Mouse (Mus musculus) 416B (cell line): Measurements from ENCODE around the gene Hmx3.

Experiments used
- DNase-seq: peaks from one replicate; pipeline ENCODE4 v3.0.0; 2011; ENCODE audit warnings: low read depth

The Hmx3 gene

DNA sequence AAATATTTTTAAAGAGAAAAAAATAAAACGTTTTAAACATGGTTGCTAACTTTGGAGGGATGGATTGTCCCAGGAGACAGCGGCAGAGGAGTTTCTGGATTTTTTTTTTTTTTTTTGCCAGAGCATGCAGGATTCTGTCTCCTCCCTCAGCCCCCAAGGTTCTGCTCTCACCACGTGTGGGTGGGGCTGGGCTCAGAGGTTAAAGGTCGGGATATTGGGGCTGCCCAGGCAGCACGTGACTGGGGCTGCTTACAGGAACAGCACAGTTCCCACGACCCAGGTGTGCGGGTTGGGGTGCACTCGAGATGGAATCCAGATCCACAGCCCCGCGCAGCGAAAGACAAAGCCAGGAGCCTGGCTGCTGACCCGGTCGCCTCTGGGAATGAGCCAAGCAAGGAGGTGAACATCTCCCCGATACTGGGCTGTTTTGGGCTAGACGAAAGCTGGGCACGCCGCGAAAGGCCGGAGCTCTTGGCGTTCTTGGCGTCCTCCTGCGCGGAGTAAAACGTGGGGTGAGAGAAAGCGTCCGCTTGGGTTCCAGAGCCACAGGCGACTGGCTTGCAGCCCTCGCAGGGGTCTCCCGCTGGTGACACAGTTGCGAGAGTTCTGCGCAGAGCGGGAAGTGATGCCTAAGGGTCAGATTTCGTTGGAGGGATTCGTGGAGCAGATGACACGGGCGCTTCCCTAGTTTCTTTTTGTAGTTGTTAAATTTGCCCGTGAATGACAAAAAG, 14.0 kb downstream of the Hmx3 start:
- DNase-seq = no peak

DNA sequence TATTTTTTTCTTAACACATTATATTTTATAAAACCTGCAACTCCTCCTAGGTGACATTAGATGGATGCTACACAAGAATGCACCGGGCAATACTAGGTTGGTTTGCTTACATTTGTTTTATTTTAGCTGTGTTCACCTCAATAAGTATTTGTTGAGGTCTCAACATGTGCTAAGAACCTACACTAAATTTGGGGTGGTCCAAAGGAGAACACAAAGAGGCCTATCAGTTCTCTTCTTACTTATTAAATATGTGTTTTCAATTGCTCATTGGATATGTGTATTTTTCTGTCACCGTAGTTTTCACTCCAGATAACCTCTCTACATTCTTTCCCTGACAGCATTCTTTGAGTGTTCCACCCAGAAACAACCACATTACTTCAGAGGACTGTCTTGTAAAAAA, 15.1 kb downstream of the Hmx3 start:
- no peak for DNase-seq

DNA sequence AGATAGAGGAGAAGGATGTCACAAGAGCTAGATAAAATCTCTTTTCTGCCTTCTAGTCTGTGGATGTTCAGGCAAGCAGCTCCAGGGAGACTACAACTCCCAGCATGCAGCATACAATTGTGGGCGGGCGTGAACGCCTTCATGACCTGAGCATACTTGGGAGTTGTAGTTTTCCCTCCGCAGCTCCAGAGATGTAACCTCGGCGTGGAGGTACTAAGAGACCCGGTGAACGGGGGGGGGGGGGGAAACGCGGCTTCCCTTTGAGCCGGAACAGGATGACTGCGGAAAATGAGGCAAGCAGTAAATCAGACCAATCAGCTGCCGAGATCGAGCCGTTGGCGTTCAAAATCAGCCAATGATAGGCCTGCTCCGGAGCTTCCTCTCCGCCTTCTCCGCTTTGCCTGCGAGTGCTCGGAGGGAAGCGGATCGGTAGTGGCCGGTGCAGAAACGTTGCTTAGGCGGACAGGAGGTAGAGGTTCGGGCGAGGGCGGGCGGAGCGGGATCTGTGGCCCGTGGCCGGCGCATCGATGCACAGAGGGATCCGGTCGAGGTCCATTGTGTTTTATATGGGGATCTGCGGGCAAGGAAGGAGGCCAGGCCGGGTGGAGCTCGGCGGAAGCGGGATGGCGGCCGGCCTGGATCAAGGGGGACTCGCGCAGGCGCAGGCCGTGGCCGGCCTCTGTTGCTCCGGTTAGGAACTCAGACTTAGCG, 17.5 kb downstream of the Hmx3 start, which contains the start of gene Bub3:
Bub3 (plus strand) TSS at position 237 of the 711 bp plus-strand sequence.
- peak; percentile 98 for DNase-seq

DNA sequence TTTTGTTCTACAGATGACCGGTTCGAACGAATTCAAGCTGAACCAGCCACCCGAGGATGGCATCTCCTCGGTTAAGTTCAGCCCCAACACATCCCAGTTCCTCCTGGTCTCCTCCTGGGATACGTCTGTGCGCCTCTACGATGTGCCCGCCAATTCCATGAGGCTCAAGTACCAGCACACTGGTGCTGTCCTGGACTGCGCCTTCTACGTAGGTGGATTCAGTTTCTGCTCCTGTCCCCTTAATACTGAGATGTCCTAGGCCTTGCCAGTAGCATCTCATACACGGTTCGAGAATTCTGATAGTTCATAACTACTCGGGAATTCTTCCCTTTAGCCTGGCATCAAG, 18.0 kb downstream of the Hmx3 start:
- no peak for DNase-seq

- DNase-seq = no peak
Measured at GRCm38 (mm10) chr7:131575246-131575645, 32.6 kb downstream of the Hmx3 start.

DNA sequence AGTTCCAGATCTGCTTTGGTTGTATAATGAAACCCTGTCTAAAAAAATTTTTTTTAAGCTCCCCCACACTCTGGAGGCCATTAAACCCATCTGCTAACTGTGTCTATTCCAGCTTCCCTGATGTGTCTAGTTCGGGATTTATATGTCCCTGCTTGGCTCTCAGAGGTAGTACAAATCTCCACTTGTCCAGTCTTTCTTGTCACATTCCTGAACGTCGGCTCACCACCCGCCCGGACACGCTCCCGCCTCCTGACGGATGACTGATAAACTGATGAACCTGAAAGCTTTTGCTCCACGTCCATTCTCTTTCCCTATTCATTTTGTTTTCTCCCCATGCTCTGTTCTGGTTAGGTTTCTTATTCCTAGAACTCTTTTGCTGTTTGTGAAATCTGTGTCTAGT, 39.5 kb downstream of the Hmx3 start:
- DNase-seq = no peak

- DNase-seq = no peak
Measured at GRCm38 (mm10) chr7:131585551-131585950, 42.9 kb downstream of the Hmx3 start.
